Mouse (Mus musculus) MEL (cell line): ENCODE data around the gene Parm1. TPM values are rescaled to one million over a fixed set of nuclear protein-coding genes. Genes with fewer than 3 reads are reported as not detected.

Experiments used
- DNase-seq: peaks from one replicate; pipeline ENCODE4 v3.0.0; 2011; ENCODE audit warnings: low read depth, low spot score
- H3K27ac ChIP-seq: 2 replicates; pipeline ENCODE4 v1.5.1; 2012; ENCODE audit warnings: low read depth, mild to moderate bottlenecking, control low read depth, low read length, moderate library complexity; ENCODE audit not compliant: control insufficient read depth
- H3K27me3 ChIP-seq, 2 experiments: fragments of 150-350 bp in 1 of 2; sonication (generic) in 1 of 2; 2 replicates each; pipeline ENCODE4 v1.6.1; 2012; ENCODE audit warnings: low read length in 2 of 2, mild to moderate bottlenecking in 2 of 2, improper control_type of control experiment in 1 of 2, moderate library complexity in 1 of 2; ENCODE audit not compliant: insufficient read depth in 2 of 2, control insufficient read depth in 1 of 2
- H3K36me3 ChIP-seq, 2 experiments: 2 replicates each; pipeline ENCODE4 v1.6.1; 2012 to 2014; ENCODE audit warnings: low read length in 2 of 2, improper control_type of control experiment in 1 of 2, inconsistent platforms in 1 of 2, mild to moderate bottlenecking in 1 of 2; ENCODE audit not compliant: insufficient read depth in 2 of 2, control insufficient read depth in 1 of 2
- H3K4me1 ChIP-seq, 2 experiments: fragments of 150-350 bp in 1 of 2; sonication (generic) in 1 of 2; 2 replicates each; pipeline ENCODE4 v1.6.1; 2012; ENCODE audit warnings: low read length in 2 of 2, improper control_type of control experiment in 1 of 2, mild to moderate bottlenecking in 1 of 2; ENCODE audit not compliant: insufficient read depth in 2 of 2, control insufficient read depth in 1 of 2
- H3K4me3 ChIP-seq, 2 experiments: fragments of 150-350 bp in 1 of 2; sonication (generic) in 1 of 2; 2 replicates each; pipeline ENCODE4 v1.5.1; 2012; ENCODE audit warnings: low read depth in 2 of 2, low read length in 2 of 2, mild to moderate bottlenecking in 2 of 2, moderate library complexity in 2 of 2, control low read depth in 1 of 2, improper control_type of control experiment in 1 of 2; ENCODE audit not compliant: control insufficient read depth in 1 of 2, insufficient read depth in 1 of 2
- H3K79me2 ChIP-seq: 2 replicates; pipeline ENCODE4 v1.6.1; 2012; ENCODE audit warnings: mild to moderate bottlenecking, low read length, moderate library complexity; ENCODE audit not compliant: control insufficient read depth, poor library complexity, insufficient read depth
- H3K9ac ChIP-seq: 2 replicates; pipeline ENCODE4 v1.6.1; 2012; ENCODE audit warnings: low read depth, mild to moderate bottlenecking, control low read depth, low read length, moderate library complexity; ENCODE audit not compliant: control insufficient read depth, poor library complexity, severe bottlenecking
- H3K9me3 ChIP-seq: fragments of 150-350 bp; sonication (generic); replicated peaks from 2 replicates; pipeline ENCODE4 v1.6.1; 2012; ENCODE audit warnings: mild to moderate bottlenecking, low read length, improper control_type of control experiment, moderate library complexity; ENCODE audit not compliant: insufficient read depth
- BHLHE40 ChIP-seq: IDR thresholded peaks from 2 replicates; pipeline ENCODE4 v1.6.1; 2012; ENCODE audit warnings: low read depth, mild to moderate bottlenecking, inconsistent platforms, low read length, improper control_type of control experiment, borderline replicate concordance
- CHD1 ChIP-seq: IDR thresholded peaks from 2 replicates; pipeline ENCODE4 v1.6.1; 2012; ENCODE audit warnings: low read depth, mild to moderate bottlenecking, inconsistent platforms, low read length, improper control_type of control experiment
- ETS1 ChIP-seq: IDR thresholded peaks from 2 replicates; pipeline ENCODE4 v1.6.1; 2012; ENCODE audit warnings: low read depth, mild to moderate bottlenecking, inconsistent platforms, low read length, improper control_type of control experiment, moderate library complexity
- GABPA ChIP-seq: IDR thresholded peaks from 2 replicates; pipeline ENCODE4 v1.6.1; 2012; ENCODE audit warnings: low read depth, mild to moderate bottlenecking, inconsistent platforms, low read length, improper control_type of control experiment, moderate library complexity
- GATA1 ChIP-seq: IDR thresholded peaks from 2 replicates; pipeline ENCODE4 v1.6.1; 2011; ENCODE audit warnings: low read depth, low read length, improper control_type of control experiment
- HCFC1 ChIP-seq: IDR thresholded peaks from 2 replicates; pipeline ENCODE4 v1.6.1; 2012; ENCODE audit warnings: low read depth, mild to moderate bottlenecking, inconsistent platforms, low read length, improper control_type of control experiment, moderate library complexity
- MAFK ChIP-seq: IDR thresholded peaks from 2 replicates; pipeline ENCODE4 v1.6.1; 2011; ENCODE audit warnings: low read depth, mild to moderate bottlenecking, low read length, improper control_type of control experiment, borderline replicate concordance
- MAX ChIP-seq: IDR thresholded peaks from 2 replicates; pipeline ENCODE4 v1.6.1; 2011; ENCODE audit warnings: low read length, improper control_type of control experiment
- MAZ ChIP-seq: IDR thresholded peaks from 2 replicates; pipeline ENCODE4 v1.6.1; 2012; ENCODE audit warnings: low read depth, mild to moderate bottlenecking, inconsistent platforms, low read length, improper control_type of control experiment
- MXI1 ChIP-seq: IDR thresholded peaks from 2 replicates; pipeline ENCODE4 v1.6.1; 2011; ENCODE audit warnings: mild to moderate bottlenecking, low read depth, low read length, improper control_type of control experiment
- MYB ChIP-seq: IDR thresholded peaks from 2 replicates; pipeline ENCODE4 v1.6.1; 2011; ENCODE audit warnings: mild to moderate bottlenecking, low read depth, low read length, improper control_type of control experiment
- NELFE ChIP-seq: IDR thresholded peaks from 2 replicates; pipeline ENCODE4 v1.6.1; 2011; ENCODE audit warnings: low read depth, low read length, improper control_type of control experiment
- NRF1 ChIP-seq: IDR thresholded peaks from 2 replicates; pipeline ENCODE4 v1.6.1; 2014; ENCODE audit warnings: low read depth, mild to moderate bottlenecking, inconsistent platforms, low read length, improper control_type of control experiment, moderate library complexity; ENCODE audit not compliant: poor library complexity, insufficient read depth, severe bottlenecking
- POLR2A ChIP-seq, 2 experiments: IDR thresholded peaks; 2 replicates each; pipeline ENCODE4 v1.6.1; 2011 to 2012; ENCODE audit warnings: low read length in 2 of 2, mild to moderate bottlenecking in 2 of 2, control low read depth in 1 of 2, improper control_type of control experiment in 1 of 2, low read depth in 1 of 2, moderate library complexity in 1 of 2; ENCODE audit not compliant: control insufficient read depth in 1 of 2, insufficient read depth in 1 of 2, poor library complexity in 1 of 2
- SIN3A ChIP-seq: IDR thresholded peaks from 2 replicates; pipeline ENCODE4 v1.6.1; 2012; ENCODE audit warnings: low read length, improper control_type of control experiment, inconsistent platforms
- ZC3H11A ChIP-seq: IDR thresholded peaks from 2 replicates; pipeline ENCODE4 v1.6.1; 2012; ENCODE audit warnings: low read depth, mild to moderate bottlenecking, inconsistent platforms, low read length, improper control_type of control experiment
- ZKSCAN1 ChIP-seq: IDR thresholded peaks from 2 replicates; pipeline ENCODE4 v1.6.1; 2012; ENCODE audit warnings: low read depth, mild to moderate bottlenecking, inconsistent platforms, low read length, improper control_type of control experiment, moderate library complexity
- ZNF384 ChIP-seq: IDR thresholded peaks from 2 replicates; pipeline ENCODE4 v1.6.1; 2012; ENCODE audit warnings: low read depth, mild to moderate bottlenecking, inconsistent platforms, low read length, improper control_type of control experiment
- polyA plus RNA-seq, 2 experiments: library from polyadenylated mRNA; stranded (reverse) in 1 of 2; unstranded in 1 of 2; fragments of >175 nt in 1 of 2; fragments of >200 nt in 1 of 2; gene quantifications; 2 replicates each; pipeline versions ENCODE4 v1.2.1 to v1.2.4; 2012; ENCODE audit warnings: low replicate concordance in 2 of 2, low read depth in 1 of 2; ENCODE audit not compliant: insufficient read length in 2 of 2, insufficient read depth in 1 of 2, missing spikeins in 1 of 2
- total RNA-seq: library from RNA; depleted of rRNA; stranded (reverse); fragments of 300-350 nt; gene quantifications from 2 replicates; pipeline ENCODE4 v1.2.3, GENCODE M21; 2012

The Parm1 gene
- total and polyA plus RNA-seq, 3 experiments = 19.1 to 76.1 (median 41.0) TPM

GRCm38 (mm10) chr5:91566591-91566990, 49.2 kb downstream of the Parm1 start:
- Histone ChIP-seq H3K79me2 (no peaks in the 10 kb centered on the region), H3K4me1 (no peaks in the 10 kb centered on the region), H3K27ac (no peak overlapping the region), H3K36me3 (peaks cover 2 to 5% of the 10 kb centered on the region in 2 experiments; a peak in 1 of 4 replicates), H3K27me3 (no peaks in the 10 kb centered on the region), H3K9me3 (no peaks in the 10 kb centered on the region), H3K4me3 (no peak overlapping the region), H3K9ac (no peak overlapping the region)
- DNase-seq = no peak
- no peak for TF ChIP-seq SIN3A
- no peak for TF ChIP-seq NELFE
- TF ChIP-seq POLR2A (IDR thresholded peaks at IDR 0.05; ENCODE audit: control insufficient read depth in 1 of 2, insufficient read depth in 1 of 2, low read depth in 1 of 2, low read length in 2 of 2, poor library complexity in 1 of 2) = no peak
- TF ChIP-seq CHD1 = no peak
- no peak for TF ChIP-seq GABPA
- no peak for TF ChIP-seq MYB
- no peak for TF ChIP-seq ZC3H11A
- no peak for TF ChIP-seq MAX
- TF ChIP-seq NRF1 = no peak
- no peak for TF ChIP-seq ZKSCAN1
- no peak for TF ChIP-seq HCFC1
- no peak for TF ChIP-seq GATA1

- Histone ChIP-seq H3K27me3 (no peaks in the 10 kb centered on the region), H3K4me1 (peaks cover 0 to 4% of the 10 kb centered on the region in 2 experiments; a peak in 3 of 4 replicates), H3K9me3 (no peaks in the 10 kb centered on the region), H3K4me3 (no peak overlapping the region), H3K27ac (no peak overlapping the region), H3K36me3 (peaks cover 0 to 18% of the 10 kb centered on the region in 2 experiments; a peak in 3 of 4 replicates), H3K79me2 (peaks cover 1% of the 10 kb centered on the region; the same call in 1 of the 2 replicates), H3K9ac (no peak overlapping the region)
- no peak for DNase-seq
- TF ChIP-seq MAZ (no peak), ZNF384 (peak; percentile 47; the same call in 1 of the 2 replicates), BHLHE40 (no peak), ETS1 (no peak), MYB (no peak), MXI1 (no peak), MAFK (no peak)
These were observed 56.8 kb downstream of the Parm1 start for GRCm38 (mm10) chr5:91574211-91574610.
